In genomic region chrX:166660715-166661042, GRCm38 (mm10) we compare ENCODE assay signal across 8 mouse cellular contexts.
A peak's percentile ranks its signal among the peaks of the same experiment; 100 is the strongest.
DNase-seq lines count a peak whose midpoint lies in the region; ATAC-seq and TF ChIP-seq lines count a peak whose summit lies in the region.

No protein-coding gene starts in this region.

- WGBS in heart, postnatal 0 days, result 26% methylated on average over 6 of the region's 6 CpGs
- WGBS in liver, embryonic 13.5 days (ENCODE audit: insufficient replicate concordance), result 25% methylated on average over 6 of the region's 6 CpGs

- DNase-seq in retina, adult 2 months (ENCODE audit: low read depth, low spot score), result peak; percentile 50
- DNase-seq in retina, postnatal 1 day, result no peak
- no peak for DNase-seq in heart, postnatal 0 days (ENCODE audit: low spot score)
- no peak for DNase-seq in liver, embryonic 13.5 days
- peak; percentile 49 for DNase-seq in retina, postnatal 7 days (ENCODE audit: low read depth, low spot score)
- no peak for DNase-seq in gastrocnemius, postnatal 14 days

- H3K4me2 ChIP-seq in heart, postnatal 0 days (ENCODE audit: low read depth, low read length), result no peak overlapping the region
- peak overlapping the region; percentile 56; the same call in 1 of the 2 replicates for H3K4me2 ChIP-seq in liver, embryonic 13.5 days

- TF ChIP-seq CTCF in heart, postnatal 0 days (IDR thresholded peaks at IDR 0.05; ENCODE audit: low read depth), result peak; percentile 64

- H3K9me3 ChIP-seq in erythroblast, embryonic 14.5 days (ENCODE audit: control insufficient read depth, low read length), result no peaks in the 10 kb centered on the region
- H3K9me3 ChIP-seq in heart, postnatal 0 days (replicated peaks; ENCODE audit: control insufficient read depth, low read length), result no peaks in the 10 kb centered on the region
- H3K9me3 ChIP-seq in liver, embryonic 13.5 days (replicated peaks), result no peaks in the 10 kb centered on the region

- no peaks in the 10 kb centered on the region; the same call in 1 of the 2 replicates for H3K27me3 ChIP-seq in erythroblast, embryonic 14.5 days (ENCODE audit: control insufficient read depth)
- H3K27me3 ChIP-seq in heart, postnatal 0 days (ENCODE audit: control insufficient read depth, insufficient read depth, low read length), result no peaks in the 10 kb centered on the region
- no peaks in the 10 kb centered on the region; the same call in 1 of the 2 replicates for H3K27me3 ChIP-seq in liver, embryonic 13.5 days

- peaks cover 3% of the 10 kb centered on the region; the same call in 1 of the 2 replicates for H3K4me1 ChIP-seq in erythroblast, embryonic 14.5 days (ENCODE audit: control insufficient read depth)
- no peaks in the 10 kb centered on the region; the same call in 1 of the 2 replicates for H3K4me1 ChIP-seq in heart, postnatal 0 days (ENCODE audit: control insufficient read depth, insufficient read depth)
- peaks cover 3% of the 10 kb centered on the region; the same call in 1 of the 2 replicates for H3K4me1 ChIP-seq in liver, embryonic 13.5 days (replicated peaks)

- intact Hi-C loops in gastrocnemius, postnatal 14 days (cut with DNase I; ENCODE audit: low total_unique reads), result loop anchor here (2.0 kb wide), 1 partner anchor 572 kb away; no protein-coding TSS in a partner anchor

- H3K27ac ChIP-seq in heart, postnatal 0 days (ENCODE audit: low read depth), result no peak overlapping the region
- no peak overlapping the region for H3K27ac ChIP-seq in liver, embryonic 13.5 days

- H3K36me3 ChIP-seq in erythroblast, embryonic 14.5 days (ENCODE audit: control insufficient read depth), result no peaks in the 10 kb centered on the region
- no peaks in the 10 kb centered on the region for H3K36me3 ChIP-seq in heart, postnatal 0 days (replicated peaks; ENCODE audit: control insufficient read depth, insufficient read depth, low read length)
- H3K36me3 ChIP-seq in liver, embryonic 13.5 days, result no peaks in the 10 kb centered on the region

- no peak for TF ChIP-seq EP300 in heart, postnatal 0 days (IDR thresholded peaks at IDR 0.05; ENCODE audit: low read depth)

- no peak overlapping the region for H3K9ac ChIP-seq in heart, postnatal 0 days (replicated peaks; ENCODE audit: low read depth, low read length)
- no peak overlapping the region for H3K9ac ChIP-seq in liver, embryonic 13.5 days

- peak overlapping the region; percentile 28 for H3K4me3 ChIP-seq in erythroblast, embryonic 14.5 days (replicated peaks)
- H3K4me3 ChIP-seq in heart, postnatal 0 days (ENCODE audit: low read depth, low read length), result peak overlapping the region; percentile 27; the same call in 1 of the 2 replicates
- H3K4me3 ChIP-seq in liver, embryonic 13.5 days (replicated peaks), result peak overlapping the region; percentile 32; the same call in 1 of the 2 replicates

- ATAC-seq in erythroblast, adult 5-6 weeks (replicated peaks; ENCODE audit: low FRiP score, poor library complexity, severe bottlenecking), result no peak
- ATAC-seq in heart, postnatal 0 days (ENCODE audit: insufficient read depth, low read depth), result no peak
- no peak for ATAC-seq in liver, embryonic 13.5 days (ENCODE audit: low read depth)

Comparison
In these comparisons a context has a peak if more than half of its experiments do, and no peak if none do; other contexts are left out.
1. DNase-seq: peak in retina, adult 2 months (single experiment) and retina, postnatal 7 days (single experiment); none in retina, postnatal 1 day (single experiment), heart, postnatal 0 days (single experiment), liver, embryonic 13.5 days (single experiment) and gastrocnemius, postnatal 14 days (single experiment).
2. Peak in every context shown above with its lines, with median percentiles within 50 percentile points of each other: H3K4me3 ChIP-seq.